Mouse (Mus musculus) embryonic facial prominence, embryonic 13.5 days (tissue): ENCODE results near the gene Rnaseh2a. TPM values are rescaled to one million over a fixed set of nuclear protein-coding genes. Genes with fewer than 3 reads are reported as not detected.

Experiments
- ATAC-seq: fragments of 200-750 bp; cut with Nextera tagmentation; 2 replicates; pipeline ENCODE4 v1.8.0; 2017; ENCODE audit warnings: low read depth; ENCODE audit not compliant: insufficient number of reproducible peaks, insufficient read depth, low FRiP score, low TSS enrichment
- H3K27ac ChIP-seq: fragments of 300-500 bp; sonication (generic); 2 replicates; pipeline ENCODE4 v1.5.1; 2015; ENCODE audit warnings: moderate library complexity, mild to moderate bottlenecking, inconsistent platforms
- H3K27me3 ChIP-seq: fragments of 300-500 bp; sonication (generic); 2 replicates; pipeline ENCODE4 v1.6.1; 2015; ENCODE audit warnings: mild to moderate bottlenecking, inconsistent platforms
- H3K36me3 ChIP-seq: fragments of 300-500 bp; sonication (generic); 2 replicates; pipeline ENCODE4 v1.6.1; 2015; ENCODE audit warnings: mild to moderate bottlenecking, inconsistent platforms
- H3K4me1 ChIP-seq: fragments of 300-500 bp; sonication (generic); 2 replicates; pipeline ENCODE4 v1.6.1; 2015; ENCODE audit warnings: inconsistent platforms
- H3K4me2 ChIP-seq: fragments of 300-500 bp; sonication (generic); 2 replicates; pipeline ENCODE4 v1.6.1; 2015; ENCODE audit warnings: moderate library complexity, mild to moderate bottlenecking, inconsistent platforms
- H3K4me3 ChIP-seq: fragments of 300-500 bp; sonication (generic); 2 replicates; pipeline ENCODE4 v1.5.1; 2015; ENCODE audit warnings: mild to moderate bottlenecking, inconsistent platforms
- H3K9ac ChIP-seq: fragments of 300-500 bp; sonication (generic); 2 replicates; pipeline ENCODE4 v1.6.1; 2015; ENCODE audit warnings: mild to moderate bottlenecking, inconsistent platforms
- H3K9me3 ChIP-seq: fragments of 300-500 bp; sonication (generic); 2 replicates; pipeline ENCODE4 v1.6.1; 2016; ENCODE audit warnings: inconsistent platforms
- WGBS: fragments of 180-500 bp; shearing (Covaris S2); methylation state at CpG from one replicate; pipeline ENCODE4 v1.1.7; 2015; ENCODE audit warnings: mixed read lengths; 5-methylcytosine and 5-hydroxymethylcytosine counted together
- polyA plus RNA-seq: library from polyadenylated mRNA; unstranded; fragments of >200 nt; fragmentation: Nextera tagmentation; extraction: Ambion mirVana; gene quantifications from 2 replicates; pipeline ENCODE4 v1.2.1, GENCODE M21; 2015

Gene Rnaseh2a
- polyA plus RNA-seq, 1 experiment from 2014 or later = 94.5 TPM

DNA sequence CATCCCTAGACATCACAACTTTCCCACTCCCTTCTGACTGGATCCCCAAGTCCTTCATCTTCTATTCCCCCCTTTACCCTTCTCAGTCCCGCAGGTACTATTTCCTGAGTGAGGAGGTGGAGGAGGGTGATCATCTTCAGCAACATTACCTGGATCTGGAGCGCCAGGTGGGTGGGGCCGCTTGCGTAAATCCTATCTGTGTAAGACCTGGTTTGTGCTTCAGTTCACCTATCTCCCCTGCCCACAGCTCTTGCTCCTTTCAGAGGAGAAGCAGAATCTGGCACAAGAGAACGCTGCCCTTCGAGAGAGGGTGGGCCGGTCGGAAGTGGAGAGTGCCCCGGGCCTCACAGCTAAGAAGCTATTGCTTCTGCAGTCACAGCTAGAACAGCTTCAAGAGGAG, 24.8 kb upstream of the Rnaseh2a start:
- H3K4me3 ChIP-seq = no peak overlapping the region
- peaks cover 23% of the 10 kb centered on the region for H3K27me3 ChIP-seq
- no peak overlapping the region for H3K4me2 ChIP-seq
- H3K4me1 ChIP-seq = peaks cover 14% of the 10 kb centered on the region
- no peak overlapping the region for H3K9ac ChIP-seq
- no peak overlapping the region for H3K27ac ChIP-seq
- H3K36me3 ChIP-seq = peaks cover 14% of the 10 kb centered on the region; the same call in 1 of the 2 replicates
- no peak for ATAC-seq
- 95% methylated on average over 9 of the region's 9 CpGs for WGBS
- H3K9me3 ChIP-seq = no peaks in the 10 kb centered on the region

- H3K4me3 ChIP-seq = peak overlapping the region; percentile 62
- peak overlapping the region; percentile 90 for H3K4me2 ChIP-seq
- peak overlapping the region; percentile 78 for H3K9ac ChIP-seq
- peak; percentile 74 for ATAC-seq
- peaks cover 25% of the 10 kb centered on the region for H3K4me1 ChIP-seq
- H3K27ac ChIP-seq = peak overlapping the region; percentile 77
- WGBS = under 1% methylated on average over 15 of the region's 15 CpGs
- no peaks in the 10 kb centered on the region for H3K9me3 ChIP-seq
- 0 out of 2 replicates have a peak, but pooled peaks cover 7% of the 10 kb centered on the region for H3K36me3 ChIP-seq
- H3K27me3 ChIP-seq = peaks cover 20% of the 10 kb centered on the region
These were observed 21.3 kb upstream of the Rnaseh2a start for GRCm38 (mm10) chr8:84990836-84991235.

- WGBS = under 1% methylated on average over 28 of the region's 28 CpGs
- Histone ChIP-seq H3K4me3 (peak within 1 kb of the TSS; percentile 62), H3K4me1 (peaks cover 25% of the 10 kb centered on the region), H3K9me3 (no peaks in the 10 kb centered on the region), H3K27ac (peak within 1 kb of the TSS; percentile 77), H3K36me3 (0 out of 2 replicates have a peak, but pooled peaks cover 5% of the 10 kb centered on the region), H3K27me3 (peaks cover 20% of the 10 kb centered on the region), H3K9ac (peak within 1 kb of the TSS; percentile 78), H3K4me2 (peak within 1 kb of the TSS; percentile 90)
- ATAC-seq = peak; percentile 88
These were observed 20.8 kb upstream of the Rnaseh2a start, which contains the start of gene Hook2 for GRCm38 (mm10) chr8:84990349-84990748. Gene Hook2, plus strand, starts transcription at chr8:84990603.

GRCm38 (mm10) chr8:84989810-84990209, 20.2 kb upstream of the Rnaseh2a start:
- Histone ChIP-seq H3K36me3 (0 out of 2 replicates have a peak, but pooled peaks cover 2% of the 10 kb centered on the region), H3K27ac (peak overlapping the region; percentile 64; the same call in 1 of the 2 replicates), H3K9ac (peak overlapping the region; percentile 69), H3K27me3 (peaks cover 19% of the 10 kb centered on the region), H3K9me3 (no peaks in the 10 kb centered on the region), H3K4me3 (peak overlapping the region; percentile 62), H3K4me1 (peaks cover 30% of the 10 kb centered on the region), H3K4me2 (peak overlapping the region; percentile 90)
- ATAC-seq = peak; percentile 56; the same call in 1 of the 2 replicates
- 0% methylated on average over 15 of the region's 15 CpGs for WGBS

GRCm38 (mm10) chr8:84989311-84989731, 19.8 kb upstream of the Rnaseh2a start:
- Histone ChIP-seq H3K9ac (peak overlapping the region; percentile 49; the same call in 1 of the 2 replicates), H3K4me1 (peaks cover 35% of the 10 kb centered on the region), H3K4me3 (peak overlapping the region; percentile 62; the same call in 1 of the 2 replicates), H3K27ac (peak overlapping the region; percentile 71), H3K27me3 (peaks cover 22% of the 10 kb centered on the region), H3K9me3 (no peaks in the 10 kb centered on the region), H3K36me3 (no peaks in the 10 kb centered on the region), H3K4me2 (peak overlapping the region; percentile 90)
- ATAC-seq = no peak
- WGBS = 8% methylated on average over 15 of the region's 15 CpGs

- peaks cover 25% of the 10 kb centered on the region for H3K27me3 ChIP-seq
- ATAC-seq = no peak
- peaks cover 40% of the 10 kb centered on the region for H3K4me1 ChIP-seq
- H3K27ac ChIP-seq = no peak overlapping the region
- 65% methylated on average over 2 of the region's 2 CpGs for WGBS
- H3K9me3 ChIP-seq = no peaks in the 10 kb centered on the region
- no peak overlapping the region for H3K4me3 ChIP-seq
- no peak overlapping the region for H3K4me2 ChIP-seq
- H3K9ac ChIP-seq = no peak overlapping the region
- H3K36me3 ChIP-seq = no peaks in the 10 kb centered on the region
These were observed 18.3 kb upstream of the Rnaseh2a start for GRCm38 (mm10) chr8:84987903-84988302.

DNA sequence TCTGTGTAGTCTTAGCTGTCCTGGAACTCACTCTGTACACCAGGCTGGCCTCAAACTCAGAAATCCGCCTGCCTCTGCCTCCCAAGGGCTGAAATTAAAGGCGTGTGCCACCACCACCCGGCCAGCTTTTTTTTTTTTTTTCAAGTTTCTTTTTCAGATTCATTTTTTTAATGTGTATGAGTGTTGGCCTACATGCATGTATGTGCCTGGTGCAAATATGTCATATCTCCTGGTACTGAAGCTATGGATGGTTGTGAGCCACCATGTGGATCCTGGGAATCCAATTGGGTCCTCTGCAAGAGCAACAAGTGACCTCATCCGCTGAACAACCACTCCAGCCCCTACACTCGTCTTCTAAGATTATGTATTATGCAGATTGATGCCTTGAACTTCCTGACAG, 17.8 kb upstream of the Rnaseh2a start:
- peaks cover 25% of the 10 kb centered on the region for H3K27me3 ChIP-seq
- WGBS = 75% methylated on average over 5 of the region's 5 CpGs

GRCm38 (mm10) chr8:84986379-84986945, 16.9 kb upstream of the Rnaseh2a start:
- H3K27ac ChIP-seq = peak overlapping the region; percentile 62

More for the DNA sequence above, 17.8 kb upstream of the Rnaseh2a start:
- Histone ChIP-seq H3K4me3 (no peak overlapping the region), H3K4me2 (no peak overlapping the region), H3K9me3 (no peaks in the 10 kb centered on the region), H3K27ac (no peak overlapping the region), H3K4me1 (peaks cover 43% of the 10 kb centered on the region), H3K9ac (no peak overlapping the region), H3K36me3 (no peaks in the 10 kb centered on the region)
- no peak for ATAC-seq

GRCm38 (mm10) chr8:84985684-84986378, 16.3 kb upstream of the Rnaseh2a start:
- ATAC-seq = no peak
- peaks cover 25% of the 10 kb centered on the region for H3K27me3 ChIP-seq
- peak overlapping the region; percentile 62 for H3K27ac ChIP-seq
- peak overlapping the region; percentile 99 for H3K4me2 ChIP-seq
- H3K4me3 ChIP-seq = peak overlapping the region; percentile 56
- no peaks in the 10 kb centered on the region for H3K36me3 ChIP-seq
- no peaks in the 10 kb centered on the region for H3K9me3 ChIP-seq
- H3K9ac ChIP-seq = peak overlapping the region; percentile 69
- under 1% methylated on average over 53 of the region's 53 CpGs for WGBS
- peaks cover 52% of the 10 kb centered on the region for H3K4me1 ChIP-seq

More at GRCm38 (mm10) chr8:84986379-84986945, 16.9 kb upstream of the Rnaseh2a start:
- Histone ChIP-seq H3K4me1 (peaks cover 52% of the 10 kb centered on the region), H3K9me3 (no peaks in the 10 kb centered on the region), H3K4me2 (peak overlapping the region; percentile 99), H3K36me3 (no peaks in the 10 kb centered on the region), H3K27me3 (peaks cover 25% of the 10 kb centered on the region), H3K4me3 (peak overlapping the region; percentile 56), H3K9ac (peak overlapping the region; percentile 69)
- 33% methylated on average over 8 of the region's 8 CpGs for WGBS
- ATAC-seq = no peak

DNA sequence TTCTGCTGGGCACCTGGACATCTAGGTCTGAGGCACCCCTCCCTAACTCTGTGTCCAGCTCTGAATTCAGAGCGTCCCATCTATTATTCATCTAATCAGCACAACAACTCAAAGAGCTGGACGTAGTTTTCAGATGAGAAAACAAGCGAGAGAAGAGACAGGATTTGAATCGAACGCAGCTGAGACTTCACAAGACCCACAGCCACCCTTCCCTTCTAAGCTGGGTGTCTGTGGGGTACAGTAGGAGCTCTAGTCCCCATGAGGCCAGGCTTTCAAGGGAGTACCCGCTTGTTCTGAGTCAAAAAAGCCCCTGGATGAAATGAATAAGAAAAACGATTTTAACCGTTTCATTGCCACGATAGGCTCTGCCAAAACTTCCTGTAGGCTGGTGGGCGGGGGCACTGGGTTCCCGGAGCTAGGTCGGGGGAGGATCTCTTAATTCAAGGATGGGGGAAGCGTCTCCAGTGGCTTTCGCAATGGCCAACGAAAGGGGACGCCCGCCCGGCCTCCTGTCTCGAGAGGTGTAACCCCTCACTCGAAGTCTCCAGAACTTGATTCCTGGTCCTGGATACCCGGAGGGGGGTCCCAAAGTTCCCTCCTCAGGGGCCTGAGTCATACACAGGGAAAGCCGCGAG, 15.6 kb upstream of the Rnaseh2a start:
- ATAC-seq = no peak

GRCm38 (mm10) chr8:84984294-84985048, 14.9 kb upstream of the Rnaseh2a start:
- Histone ChIP-seq H3K9me3 (no peaks in the 10 kb centered on the region), H3K4me3 (peak overlapping the region; percentile 56), H3K36me3 (no peaks in the 10 kb centered on the region), H3K9ac (peak overlapping the region; percentile 69), H3K4me1 (peaks cover 63% of the 10 kb centered on the region), H3K27ac (peak overlapping the region; percentile 58), H3K27me3 (peaks cover 28% of the 10 kb centered on the region), H3K4me2 (peak overlapping the region; percentile 99)
- ATAC-seq = no peak
- WGBS = 3% methylated on average over 16 of the region's 16 CpGs

More for the DNA sequence above, 15.6 kb upstream of the Rnaseh2a start:
- WGBS = under 1% methylated on average over 23 of the region's 23 CpGs
- peak overlapping the region; percentile 56 for H3K4me3 ChIP-seq
- H3K36me3 ChIP-seq = no peaks in the 10 kb centered on the region
- H3K27me3 ChIP-seq = peaks cover 25% of the 10 kb centered on the region
- peak overlapping the region; percentile 69 for H3K9ac ChIP-seq
- peaks cover 57% of the 10 kb centered on the region for H3K4me1 ChIP-seq
- H3K9me3 ChIP-seq = no peaks in the 10 kb centered on the region
- peak overlapping the region; percentile 62 for H3K27ac ChIP-seq
- H3K4me2 ChIP-seq = peak overlapping the region; percentile 99
